9 mouse cellular contexts compared by ENCODE assay signal in the genomic region with DNA sequence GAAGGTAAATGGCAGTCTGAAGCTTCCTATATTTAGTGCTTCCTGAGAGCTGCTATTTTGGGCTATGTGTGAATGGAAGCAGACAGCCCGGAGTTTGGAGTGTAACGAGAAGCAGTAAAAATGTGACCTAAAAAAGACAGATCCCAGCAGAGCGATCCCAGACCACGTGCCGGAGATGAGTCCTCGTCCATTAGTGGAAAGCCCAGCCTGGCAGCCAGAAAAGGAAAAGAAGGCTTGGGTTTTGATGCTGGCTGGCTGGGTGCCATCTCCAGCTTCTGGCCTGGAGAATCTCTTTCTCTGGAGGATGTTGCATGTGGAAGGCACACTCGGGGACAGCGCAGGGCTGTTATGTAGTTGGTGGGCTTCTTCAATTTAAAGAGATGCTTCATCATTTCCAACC. TPM values are rescaled to one million over a fixed set of nuclear protein-coding genes. Genes with fewer than 3 reads are reported as not detected.
DNase-seq lines count a peak whose midpoint lies in the region; ATAC-seq lines count a peak whose summit lies in the region.
"Had no signal": no experiment of that assay in that cellular context is flagged by ENCODE, and none has a peak within 500 bp of the region (broad histone marks: within the 10 kb centered on the region; RNA-seq: fewer than 3 reads in every experiment).

No protein-coding gene starts in this region.

- H3K9me3 ChIP-seq in heart, embryonic 13.5 days, result no peaks in the 10 kb centered on the region
- no peaks in the 10 kb centered on the region for H3K9me3 ChIP-seq in stomach, embryonic 15.5 days
- no peaks in the 10 kb centered on the region for H3K9me3 ChIP-seq in kidney, embryonic 16.5 days (ENCODE audit: low read length)

- no peak overlapping the region for H3K4me3 ChIP-seq in heart, embryonic 13.5 days
- no peak overlapping the region for H3K4me3 ChIP-seq in stomach, embryonic 15.5 days (replicated peaks)
- H3K4me3 ChIP-seq in kidney, embryonic 16.5 days (ENCODE audit: low read length), result no peak overlapping the region

- H3K9ac ChIP-seq in heart, embryonic 13.5 days, result no peak overlapping the region
- no peak overlapping the region for H3K9ac ChIP-seq in stomach, embryonic 15.5 days
- no peak overlapping the region for H3K9ac ChIP-seq in kidney, embryonic 16.5 days (replicated peaks; ENCODE audit: low read length)

- H3K27ac ChIP-seq in heart, embryonic 13.5 days (replicated peaks), result peak overlapping the region; percentile 71
- peak overlapping the region; percentile 46; the same call in 1 of the 2 replicates for H3K27ac ChIP-seq in stomach, embryonic 15.5 days
- no peak overlapping the region for H3K27ac ChIP-seq in kidney, embryonic 16.5 days (ENCODE audit: low read length)
- H3K27ac ChIP-seq: macrophage had no signal

- no peaks in the 10 kb centered on the region for H3K27me3 ChIP-seq in heart, embryonic 13.5 days (replicated peaks)
- H3K27me3 ChIP-seq in stomach, embryonic 15.5 days (replicated peaks), result no peaks in the 10 kb centered on the region
- H3K27me3 ChIP-seq in kidney, embryonic 16.5 days (ENCODE audit: insufficient read depth, low read length), result no peaks in the 10 kb centered on the region

- H3K4me2 ChIP-seq in heart, embryonic 13.5 days, result peak overlapping the region; percentile 48
- H3K4me2 ChIP-seq in stomach, embryonic 15.5 days, result no peak overlapping the region
- H3K4me2 ChIP-seq in kidney, embryonic 16.5 days (replicated peaks; ENCODE audit: low read depth, low read length), result no peak overlapping the region

- H3K36me3 ChIP-seq in heart, embryonic 13.5 days, result no peaks in the 10 kb centered on the region
- no peaks in the 10 kb centered on the region for H3K36me3 ChIP-seq in stomach, embryonic 15.5 days
- no peaks in the 10 kb centered on the region for H3K36me3 ChIP-seq in kidney, embryonic 16.5 days (ENCODE audit: insufficient read depth, low read length)

- DNase-seq in layer of hippocampus, adult 11-12 months (ENCODE audit: low spot score), result peak; percentile 64
- DNase-seq in layer of hippocampus, adult 9-10 months (ENCODE audit: low spot score), result no peak
- DNase-seq in cerebellum, adult 9-11 months, result peak; percentile 90
- peak; percentile 58 to 82 for DNase-seq in left cerebral cortex, adult 9 months (ENCODE audit: low spot score in 2 of 2)
- no peak for DNase-seq in thymus, postnatal 0 days (ENCODE audit: low spot score)

- ATAC-seq in heart, embryonic 13.5 days (ENCODE audit: extremely low read depth, insufficient number of reproducible peaks, low FRiP score, low TSS enrichment), result no peak
- ATAC-seq in stomach, embryonic 15.5 days (ENCODE audit: insufficient read depth, low FRiP score, low read depth), result peak; percentile 65; the same call in 1 of the 2 replicates
- ATAC-seq in kidney, embryonic 16.5 days (ENCODE audit: low FRiP score, low TSS enrichment), result no peak

- 17% methylated on average over 8 of the region's 8 CpGs for WGBS in heart, embryonic 13.5 days
- 49% methylated on average over 8 of the region's 8 CpGs for WGBS in stomach, embryonic 15.5 days
- WGBS in kidney, embryonic 16.5 days, result 42% methylated on average over 8 of the region's 8 CpGs

- peaks cover 30% of the 10 kb centered on the region for H3K4me1 ChIP-seq in heart, embryonic 13.5 days
- H3K4me1 ChIP-seq in stomach, embryonic 15.5 days, result no peaks in the 10 kb centered on the region
- H3K4me1 ChIP-seq in kidney, embryonic 16.5 days (ENCODE audit: insufficient read depth, low read length), result no peaks in the 10 kb centered on the region

RNA-seq across cellular contexts. Expression of a gene that starts 29.4 kb away (rescaled TPM):
- polyA plus RNA-seq in heart, embryonic 13.5 days (2015; fragmentation: Nextera tagmentation; extraction: Ambion mirVana), result 0.52 and 0.65 TPM in 2 replicates
- 0.55 and 0.72 TPM in 2 replicates for polyA plus RNA-seq in stomach, embryonic 15.5 days (2015; fragmentation: Nextera tagmentation; extraction: Ambion mirVana)
- 0.15 and 0.25 TPM in 2 replicates for polyA plus RNA-seq in kidney, embryonic 16.5 days (2015; fragmentation: Nextera tagmentation; extraction: Ambion mirVana)
- polyA plus RNA-seq in thymus, postnatal 0 days (2015; fragmentation: Nextera tagmentation; extraction: Ambion mirVana), result 3.4 and 3.6 TPM in 2 replicates

Comparison
In these comparisons a context has a peak if more than half of its experiments do, and no peak if none do; other contexts are left out.
1. DNase-seq: peak in layer of hippocampus, adult 11-12 months (single experiment), cerebellum, adult 9-11 months (single experiment) and left cerebral cortex, adult 9 months (2 of 2); none in layer of hippocampus, adult 9-10 months (single experiment) and thymus, postnatal 0 days (single experiment).